Mouse (Mus musculus) spleen, postnatal 4 days (tissue): ENCODE data around the gene Cfap70.

Source experiments
- DNase-seq, 2 experiments: peaks; one replicate each; pipeline ENCODE4 v3.0.0; 2022; ENCODE audit warnings: low spot score in 2 of 2

Cfap70 gene

GRCm38 (mm10) chr14:20423046-20423445, 29.0 kb downstream of the Cfap70 start:
- no peak for DNase-seq

DNA sequence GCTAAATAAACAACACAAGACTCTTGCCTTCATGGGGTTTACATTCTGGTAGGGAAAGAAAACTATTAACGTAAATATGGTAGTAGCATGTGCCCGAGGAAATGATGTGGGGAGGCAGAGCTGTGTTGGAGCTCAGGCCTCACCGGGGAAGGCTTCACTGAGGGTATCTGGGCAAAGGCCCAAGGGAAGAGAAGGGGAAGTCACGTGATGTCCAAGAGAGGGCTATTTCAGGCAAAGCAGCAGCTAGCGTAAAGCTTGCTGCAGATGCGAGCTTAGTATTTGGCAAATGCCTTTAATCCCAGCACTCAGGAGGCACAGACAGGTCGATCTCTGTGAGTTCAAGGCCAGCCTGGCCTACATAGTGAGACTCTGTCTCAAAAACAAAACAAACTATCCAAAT, 29.8 kb downstream of the Cfap70 start:
- no peak for DNase-seq

DNA sequence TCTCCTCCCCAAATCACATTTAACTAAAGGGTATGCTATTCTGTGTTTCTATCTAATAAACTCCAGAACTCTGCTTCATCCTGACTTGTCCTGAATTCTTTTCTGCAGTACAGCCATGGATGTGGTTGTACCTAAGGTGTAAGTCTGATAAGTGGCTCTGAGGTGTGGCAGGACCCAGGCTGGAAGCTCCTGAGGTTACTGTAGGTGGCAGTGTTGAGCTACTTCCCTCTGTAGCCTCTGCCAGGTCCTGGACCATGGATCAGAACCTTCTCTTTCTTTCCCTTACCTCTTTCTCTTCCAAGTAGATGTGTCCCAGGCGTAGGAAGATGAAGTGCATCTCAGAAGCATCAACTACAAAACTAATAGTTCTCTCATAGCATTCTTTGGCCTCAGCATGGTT, 52.0 kb downstream of the Cfap70 start:
- peak in 1 of 2 experiments; percentile 35 for DNase-seq

GRCm38 (mm10) chr14:20398864-20399263, 53.2 kb downstream of the Cfap70 start:
- peak; percentile 49 to 72 for DNase-seq

DNA sequence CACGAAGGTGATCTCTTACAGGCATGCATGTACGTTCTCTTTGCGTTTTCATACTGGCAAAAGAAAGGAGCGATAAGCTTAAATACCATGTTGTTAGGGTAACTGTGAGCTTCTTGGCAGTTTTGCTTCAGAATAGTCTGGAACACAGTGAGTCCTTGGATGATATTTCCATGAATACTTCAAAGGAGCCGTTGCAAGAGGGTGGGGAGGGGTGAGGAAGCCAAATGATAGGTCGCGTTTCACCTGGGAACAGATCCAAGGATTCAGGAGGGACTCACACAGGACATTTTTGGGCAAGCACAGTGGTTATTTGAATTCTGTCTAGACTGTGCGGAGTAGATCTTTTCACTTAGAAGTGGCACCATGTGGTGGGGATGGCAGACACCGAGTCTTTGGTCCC, 54.8 kb downstream of the Cfap70 start:
- no peak for DNase-seq

- peak; percentile 93 to 95 for DNase-seq
Measured at GRCm38 (mm10) chr14:20393205-20393913, 58.7 kb downstream of the Cfap70 start, which contains the start of gene Mrps16. Gene Mrps16, minus strand, starts transcription at chr14:20393634.

DNA sequence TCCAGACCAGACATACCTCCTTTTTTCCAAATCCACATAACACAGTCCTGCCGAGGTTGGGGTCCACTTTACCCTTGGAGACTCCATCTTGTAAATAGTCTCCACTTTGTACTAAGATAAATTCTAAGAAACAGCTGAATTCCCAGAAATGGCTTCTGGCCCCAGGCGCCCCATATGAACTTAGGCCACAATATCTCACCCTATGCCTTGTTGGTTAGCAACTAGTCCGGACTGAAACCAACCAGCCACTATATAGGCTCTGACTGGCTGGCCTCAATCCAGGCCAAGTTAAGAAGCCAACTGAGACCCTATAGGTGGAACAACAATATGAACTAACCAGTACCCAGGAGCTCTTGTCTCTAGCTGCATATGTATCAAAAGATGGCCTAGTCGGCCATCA, 59.7 kb downstream of the Cfap70 start:
- DNase-seq = no peak

- no peak for DNase-seq
Measured at GRCm38 (mm10) chr14:20389446-20390079, 62.5 kb downstream of the Cfap70 start.

DNA sequence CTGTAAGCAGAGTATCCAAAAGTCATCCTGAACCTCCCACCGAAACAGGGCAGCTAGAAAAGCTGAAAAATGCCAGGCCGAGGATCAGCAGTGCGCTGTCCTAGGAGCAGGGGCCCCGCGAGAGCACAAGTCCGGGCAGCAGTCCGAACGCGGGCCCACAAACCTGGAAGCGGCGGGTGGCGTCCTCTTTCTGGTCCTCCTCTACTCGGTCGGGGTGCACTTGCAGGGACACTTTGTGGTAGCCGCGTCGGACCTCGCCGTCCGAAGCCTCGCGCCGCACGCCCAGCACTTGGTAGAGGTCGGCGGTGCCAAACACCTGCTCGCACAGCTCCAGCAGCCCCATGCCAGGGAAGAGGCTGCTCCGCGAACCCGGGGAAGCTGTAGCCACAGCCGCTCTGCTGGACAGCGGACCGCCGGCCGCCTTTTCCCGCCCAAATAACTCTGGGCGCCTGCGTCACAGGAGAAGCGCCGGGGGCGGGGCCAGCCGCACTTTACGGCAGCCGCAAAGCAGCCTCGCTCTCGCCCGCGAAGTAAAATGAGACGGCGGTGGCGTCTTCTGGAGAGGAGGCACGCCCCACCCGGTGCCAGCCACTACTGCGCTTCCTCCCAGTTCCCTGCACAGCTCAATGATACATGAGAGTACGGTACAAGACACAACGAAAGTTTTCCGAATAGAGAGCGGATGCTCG, 63.4 kb downstream of the Cfap70 start, which contains the start of gene Dnajc9:
Dnajc9 (minus strand) TSS at position 470 of the 689 bp plus-strand sequence.
- DNase-seq = peak; percentile 97 to 98

- peak in 1 of 2 experiments; percentile 35 for DNase-seq
Measured at GRCm38 (mm10) chr14:20379753-20380430, 72.1 kb downstream of the Cfap70 start.

- DNase-seq = no peak
Measured at GRCm38 (mm10) chr14:20379087-20379640, 72.9 kb downstream of the Cfap70 start.

GRCm38 (mm10) chr14:20378313-20379061, 73.5 kb downstream of the Cfap70 start:
- DNase-seq = peak; percentile 72 to 81

DNA sequence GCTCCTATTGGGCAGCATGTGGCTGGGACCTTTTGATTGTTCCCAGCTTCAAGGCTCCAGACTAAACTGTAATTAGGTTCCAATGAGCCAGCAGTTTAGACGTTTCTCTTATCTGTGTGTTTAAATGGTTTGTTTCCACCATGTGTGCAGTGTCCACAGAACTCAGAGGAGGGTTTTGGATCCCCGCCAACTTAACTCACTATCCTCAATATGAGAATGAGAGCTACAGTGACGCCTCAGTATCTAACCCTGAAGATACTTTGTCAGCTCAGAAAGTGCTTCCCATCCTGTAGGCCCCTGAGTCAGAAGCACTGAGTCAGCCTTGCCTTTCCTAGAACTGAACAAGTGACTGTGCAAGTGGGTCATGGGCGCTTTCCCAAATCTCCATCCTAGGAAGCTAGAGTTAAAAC, 74.9 kb downstream of the Cfap70 start:
- peak in 1 of 2 experiments; percentile 33 for DNase-seq

DNA sequence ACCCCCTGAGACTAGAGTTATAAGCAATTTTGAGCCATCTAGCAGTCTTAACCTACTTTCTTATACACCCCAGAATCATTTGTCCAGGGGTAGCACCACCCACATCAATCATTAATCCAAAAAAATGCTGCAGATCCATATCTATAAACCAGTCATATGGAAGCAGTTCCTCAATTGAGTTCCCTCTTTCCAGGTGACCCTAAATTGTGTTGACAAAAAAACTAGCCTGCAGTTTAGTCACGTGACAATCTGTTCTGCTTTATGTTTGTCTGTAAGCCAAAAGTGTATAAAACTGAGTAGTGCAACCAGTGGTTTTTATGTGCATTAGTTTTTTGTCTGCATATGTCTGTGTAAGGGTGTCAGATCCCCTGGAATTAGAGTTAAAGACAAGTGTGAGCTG, 80.2 kb downstream of the Cfap70 start:
- DNase-seq = no peak

DNA sequence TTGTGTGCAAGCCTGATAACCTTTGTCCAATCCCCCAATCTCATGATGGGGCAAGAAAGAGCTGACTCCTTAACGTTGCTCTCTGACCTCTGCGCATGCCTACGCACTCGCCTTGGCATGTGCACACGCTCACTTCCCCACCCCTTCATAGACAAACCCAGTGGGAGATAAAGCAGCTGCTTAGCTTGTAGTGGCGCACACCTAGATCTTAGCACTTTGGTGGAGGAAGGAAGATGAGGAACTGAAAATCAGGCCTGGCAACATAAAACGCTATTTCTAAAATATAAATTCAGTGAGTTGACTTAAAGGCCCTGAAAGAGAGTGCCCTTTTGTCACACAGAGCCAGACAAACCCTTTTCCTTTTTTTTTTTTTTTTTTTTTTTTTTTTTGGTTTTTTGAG, 81.2 kb downstream of the Cfap70 start:
- DNase-seq = no peak

- no peak for DNase-seq
Measured at GRCm38 (mm10) chr14:20368271-20368670, 83.8 kb downstream of the Cfap70 start.

- no peak for DNase-seq
Measured at GRCm38 (mm10) chr14:20363230-20363629, 88.8 kb downstream of the Cfap70 start.

- peak; percentile 92 to 95 for DNase-seq
Measured at GRCm38 (mm10) chr14:20347991-20348541, 104.0 kb downstream of the Cfap70 start, which contains the start of the genes Ecd and Fam149b. Gene Ecd, minus strand, starts transcription at chr14:20348121. Gene Fam149b, plus strand, starts transcription at chr14:20348162.

DNA sequence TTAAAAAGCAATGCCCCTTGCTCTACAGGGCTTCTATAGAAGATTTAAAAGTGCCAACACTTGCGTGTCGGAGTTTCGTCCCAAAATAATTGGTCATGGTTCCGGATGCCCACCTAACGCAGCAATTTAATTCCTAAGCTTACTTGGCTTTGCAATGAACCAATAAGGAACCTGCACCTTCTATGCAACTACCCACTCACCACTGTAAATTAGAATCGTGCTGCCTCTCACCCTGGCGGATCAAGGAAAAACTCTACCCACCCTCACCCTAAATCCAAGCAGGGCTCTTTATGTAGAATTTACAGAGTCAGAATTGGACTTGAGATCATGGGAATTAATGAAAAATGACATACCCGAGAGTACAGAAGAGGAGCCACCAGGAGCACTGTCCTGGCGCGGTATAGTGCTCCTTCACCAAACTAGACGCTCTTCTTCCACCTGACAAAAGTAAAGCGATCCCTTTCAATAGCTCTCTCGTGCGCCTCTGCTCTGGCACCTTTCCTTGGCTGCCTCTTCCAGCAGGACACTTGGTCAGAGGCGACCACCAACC, 104.5 kb downstream of the Cfap70 start:
- no peak for DNase-seq

GRCm38 (mm10) chr14:20345885-20346284, 106.1 kb downstream of the Cfap70 start:
- no peak for DNase-seq
